In genomic region chr13:99239741-99240140, GRCm38 (mm10) we compare ENCODE assay signal across 10 mouse cellular contexts. TPM values are rescaled to one million over a fixed set of nuclear protein-coding genes. Genes with fewer than 3 reads are reported as not detected.
DNase-seq lines count a peak whose midpoint lies in the region; ATAC-seq and TF ChIP-seq lines count a peak whose summit lies in the region.
"Had no signal": no experiment of that assay in that cellular context is flagged by ENCODE, and none has a peak within 500 bp of the region (broad histone marks: within the 10 kb centered on the region; RNA-seq: fewer than 3 reads in every experiment).

No protein-coding gene starts in this region.

- WGBS in hindbrain, embryonic 11.5 days, result 12% methylated on average over 6 of the region's 6 CpGs
- WGBS in hindbrain, embryonic 12.5 days, result 15% methylated on average over 6 of the region's 6 CpGs
- WGBS in neural tube, embryonic 11.5 days, result 11% methylated on average over 6 of the region's 6 CpGs
- 19% methylated on average over 6 of the region's 6 CpGs for WGBS in limb, embryonic 10.5 days
- 64% methylated on average over 6 of the region's 6 CpGs for WGBS in cerebellum, adult 2 months

- TF ChIP-seq CTCF in cerebellum, adult 2 months (IDR thresholded peaks at IDR 0.05; ENCODE audit: borderline replicate concordance, insufficient read depth, low read depth, low read length), result no peak

- H3K9ac ChIP-seq in hindbrain, embryonic 11.5 days (ENCODE audit: low read depth, low read length), result no peak overlapping the region
- H3K9ac ChIP-seq in hindbrain, embryonic 12.5 days, result no peak overlapping the region
- no peak overlapping the region for H3K9ac ChIP-seq in neural tube, embryonic 11.5 days (ENCODE audit: low read length)

- H3K4me1 ChIP-seq in hindbrain, embryonic 11.5 days (replicated peaks; ENCODE audit: control insufficient read depth, insufficient read depth, low read length), result peaks cover 3% of the 10 kb centered on the region; the same call in 1 of the 2 replicates
- peaks cover 21% of the 10 kb centered on the region for H3K4me1 ChIP-seq in hindbrain, embryonic 12.5 days
- H3K4me1 ChIP-seq in neural tube, embryonic 11.5 days (ENCODE audit: control insufficient read depth, insufficient read depth, low read length), result peaks cover 7% of the 10 kb centered on the region; the same call in 1 of the 2 replicates
- H3K4me1 ChIP-seq in limb, embryonic 10.5 days, result peaks cover 56% of the 10 kb centered on the region
- H3K4me1 ChIP-seq in cerebellum, adult 2 months (ENCODE audit: control insufficient read depth, insufficient read depth, low read length), result no peaks in the 10 kb centered on the region

- no peak overlapping the region for H3K27ac ChIP-seq in hindbrain, embryonic 11.5 days (ENCODE audit: low read depth, low read length)
- H3K27ac ChIP-seq in hindbrain, embryonic 12.5 days, result no peak overlapping the region
- no peak overlapping the region; the same call in 1 of the 2 replicates for H3K27ac ChIP-seq in neural tube, embryonic 11.5 days (ENCODE audit: low read depth, low read length)
- peak overlapping the region; percentile 63; the same call in 1 of the 2 replicates for H3K27ac ChIP-seq in limb, embryonic 10.5 days
- H3K27ac ChIP-seq in cerebellum, adult 2 months (ENCODE audit: insufficient read depth, low read length), result no peak overlapping the region

- no peak overlapping the region for H3K4me2 ChIP-seq in hindbrain, embryonic 11.5 days (replicated peaks; ENCODE audit: low read depth, low read length)
- H3K4me2 ChIP-seq in hindbrain, embryonic 12.5 days (replicated peaks), result no peak overlapping the region
- no peak overlapping the region for H3K4me2 ChIP-seq in neural tube, embryonic 11.5 days (ENCODE audit: low read depth)

- peak; percentile 19 for DNase-seq in hindbrain, embryonic 11.5 days (ENCODE audit: low spot score)
- DNase-seq in neural tube, embryonic 11.5 days (ENCODE audit: low spot score), result peak; percentile 16
- no peak for DNase-seq in neural tube, embryonic 10.5 days (ENCODE audit: extremely low spot score, low spot score)
- no peak for DNase-seq in limb, embryonic 10.5 days (ENCODE audit: low spot score)
- DNase-seq in cerebellum, adult 2 months, result no peak
- no peak for DNase-seq in gastrocnemius, postnatal 10 days
- DNase-seq: left cerebral cortex, postnatal 4 days; right cerebral cortex, adult 18-20 months had no signal

- TF ChIP-seq POLR2A in cerebellum, adult 2 months (IDR thresholded peaks at IDR 0.05; ENCODE audit: borderline replicate concordance, insufficient read depth, low read length), result no peak

- H3K9me3 ChIP-seq in hindbrain, embryonic 11.5 days (ENCODE audit: control insufficient read depth, low read length), result no peaks in the 10 kb centered on the region
- no peaks in the 10 kb centered on the region for H3K9me3 ChIP-seq in hindbrain, embryonic 12.5 days (replicated peaks)
- H3K9me3 ChIP-seq in neural tube, embryonic 11.5 days (ENCODE audit: control insufficient read depth, low read length), result no peaks in the 10 kb centered on the region
- no peaks in the 10 kb centered on the region for H3K9me3 ChIP-seq in limb, embryonic 10.5 days (replicated peaks)

- no peaks in the 10 kb centered on the region for H3K27me3 ChIP-seq in hindbrain, embryonic 11.5 days (ENCODE audit: control insufficient read depth, insufficient read depth, low read length)
- H3K27me3 ChIP-seq in hindbrain, embryonic 12.5 days, result no peaks in the 10 kb centered on the region
- H3K27me3 ChIP-seq in neural tube, embryonic 11.5 days (ENCODE audit: control insufficient read depth, insufficient read depth, low read length), result no peaks in the 10 kb centered on the region
- H3K27me3 ChIP-seq in limb, embryonic 10.5 days (ENCODE audit: low read depth, poor library complexity, severe bottlenecking), result no peaks in the 10 kb centered on the region
- H3K27me3 ChIP-seq in cerebellum, adult 2 months (ENCODE audit: control insufficient read depth, insufficient read depth, low read length), result no peaks in the 10 kb centered on the region

- ATAC-seq in hindbrain, embryonic 11.5 days (ENCODE audit: low FRiP score), result peak; percentile 25; the same call in 1 of the 2 replicates
- ATAC-seq in hindbrain, embryonic 12.5 days (ENCODE audit: low FRiP score), result no peak
- ATAC-seq in neural tube, embryonic 11.5 days (ENCODE audit: insufficient read depth, low FRiP score, low TSS enrichment), result no peak
- ATAC-seq: activated CD4-positive, CD25-positive, alpha-beta regulatory T cell, adult 4 months had no signal

- H3K4me3 ChIP-seq in hindbrain, embryonic 11.5 days (ENCODE audit: low read depth, low read length), result no peak overlapping the region
- no peak overlapping the region for H3K4me3 ChIP-seq in hindbrain, embryonic 12.5 days
- H3K4me3 ChIP-seq in neural tube, embryonic 11.5 days (ENCODE audit: low read depth, low read length), result no peak overlapping the region
- no peak overlapping the region for H3K4me3 ChIP-seq in limb, embryonic 10.5 days
- H3K4me3 ChIP-seq in cerebellum, adult 2 months (replicated peaks; ENCODE audit: insufficient read depth, low read depth, low read length), result no peak overlapping the region

- H3K36me3 ChIP-seq in hindbrain, embryonic 11.5 days (ENCODE audit: control insufficient read depth, insufficient read depth, low read length), result no peaks in the 10 kb centered on the region
- H3K36me3 ChIP-seq in hindbrain, embryonic 12.5 days, result no peaks in the 10 kb centered on the region
- H3K36me3 ChIP-seq in neural tube, embryonic 11.5 days (ENCODE audit: control insufficient read depth, insufficient read depth, low read length), result no peaks in the 10 kb centered on the region
- H3K36me3 ChIP-seq in limb, embryonic 10.5 days, result no peaks in the 10 kb centered on the region

RNA-seq across cellular contexts. Expression of gene Zfp366, which starts 55.1 kb away (rescaled TPM):
- polyA plus RNA-seq in hindbrain, embryonic 11.5 days (2014; fragmentation: Nextera tagmentation; extraction: Ambion mirVana), result 0.91 and 0.95 TPM in 2 replicates
- 0.37 and 0.63 TPM in 2 replicates for polyA plus RNA-seq in hindbrain, embryonic 12.5 days (2016; fragmentation: Nextera tagmentation; extraction: Ambion mirVana)
- polyA plus RNA-seq in neural tube, embryonic 11.5 days (2014; fragmentation: Nextera tagmentation; extraction: Ambion mirVana), result 0.85 and 1.2 TPM in 2 replicates
- polyA plus RNA-seq in limb, embryonic 10.5 days (2016; fragmentation: Nextera tagmentation; extraction: Ambion mirVana), result 0.36 and 0.50 TPM in 2 replicates
- 2.8 and 3.1 TPM in 2 replicates for polyA plus RNA-seq in cerebellum, adult 2 months (2012; rRNA removed)
- total RNA-seq in gastrocnemius, postnatal 10 days (2021), result 1 to 10 TPM; 6.1 to 6.5 TPM
- polyA plus RNA-seq: activated CD4-positive, CD25-positive, alpha-beta regulatory T cell, adult 4 months had no signal

Comparison
In these comparisons a context has a peak if more than half of its experiments do, and no peak if none do; other contexts are left out.
1. DNase-seq: peak in hindbrain, embryonic 11.5 days (single experiment) and neural tube, embryonic 11.5 days (single experiment); none in neural tube, embryonic 10.5 days (single experiment), limb, embryonic 10.5 days (single experiment), cerebellum, adult 2 months (0 of 2) and gastrocnemius, postnatal 10 days (single experiment).